Mouse (Mus musculus): Measurements from ENCODE around the gene Atp2a3. TPM values are rescaled to one million over a fixed set of nuclear protein-coding genes. Genes with fewer than 3 reads are reported as not detected.

The Atp2a3 gene
- polyA plus RNA-seq, 1 experiment from 2014 or later = 0.43 TPM

- DNase-seq (ENCODE audit: low spot score) = no peak
- H3K27ac ChIP-seq (ENCODE audit: low read depth, low read length) = no peak overlapping the region
- 48% methylated on average over 7 of the region's 7 CpGs for WGBS
- no peak for ATAC-seq
- H3K4me1 ChIP-seq (ENCODE audit: control insufficient read depth, insufficient read depth, low read length) = no peaks in the 10 kb centered on the region
- H3K36me3 ChIP-seq (ENCODE audit: control insufficient read depth, insufficient read depth, low read length) = no peaks in the 10 kb centered on the region
- H3K9ac ChIP-seq (ENCODE audit: low read length) = no peak overlapping the region
- H3K4me3 ChIP-seq (ENCODE audit: low read depth, low read length) = no peak overlapping the region
- no peaks in the 10 kb centered on the region for H3K9me3 ChIP-seq (replicated peaks; ENCODE audit: control insufficient read depth, low read length)
- H3K4me2 ChIP-seq (ENCODE audit: low read length) = no peak overlapping the region
- H3K27me3 ChIP-seq (replicated peaks; ENCODE audit: control insufficient read depth, insufficient read depth, low read length) = peaks cover 31% of the 10 kb centered on the region
Observed at GRCm38 (mm10) chr11:72963058-72963788, 2.3 kb downstream of the Atp2a3 start.

- Histone ChIP-seq H3K4me3 (ENCODE audit: low read depth, low read length) (no peak overlapping the region), H3K36me3 (ENCODE audit: control insufficient read depth, insufficient read depth, low read length) (no peaks in the 10 kb centered on the region), H3K9me3 (replicated peaks; ENCODE audit: control insufficient read depth, low read length) (no peaks in the 10 kb centered on the region), H3K4me2 (ENCODE audit: low read length) (no peak overlapping the region), H3K27me3 (replicated peaks; ENCODE audit: control insufficient read depth, insufficient read depth, low read length) (peaks cover 31% of the 10 kb centered on the region), H3K27ac (ENCODE audit: low read depth, low read length) (no peak overlapping the region), H3K4me1 (ENCODE audit: control insufficient read depth, insufficient read depth, low read length) (no peaks in the 10 kb centered on the region), H3K9ac (ENCODE audit: low read length) (no peak overlapping the region)
- ATAC-seq (no peak), DNase-seq (ENCODE audit: low spot score) (no peak)
- 69% methylated on average over 3 of the region's 3 CpGs for WGBS
Observed at GRCm38 (mm10) chr11:72963789-72964294, 2.9 kb downstream of the Atp2a3 start.

- Histone ChIP-seq H3K36me3 (ENCODE audit: control insufficient read depth, insufficient read depth, low read length) (no peaks in the 10 kb centered on the region), H3K4me3 (ENCODE audit: low read depth, low read length) (no peak overlapping the region), H3K9ac (ENCODE audit: low read length) (no peak overlapping the region), H3K27me3 (replicated peaks; ENCODE audit: control insufficient read depth, insufficient read depth, low read length) (no peaks in the 10 kb centered on the region), H3K4me2 (ENCODE audit: low read length) (no peak overlapping the region), H3K27ac (ENCODE audit: low read depth, low read length) (no peak overlapping the region), H3K9me3 (replicated peaks; ENCODE audit: control insufficient read depth, low read length) (no peaks in the 10 kb centered on the region), H3K4me1 (ENCODE audit: control insufficient read depth, insufficient read depth, low read length) (no peaks in the 10 kb centered on the region)
- DNase-seq (ENCODE audit: low spot score) (no peak), ATAC-seq (no peak)
- 86% methylated on average over 13 of the region's 13 CpGs for WGBS
Observed at GRCm38 (mm10) chr11:72974995-72975503, 14.1 kb downstream of the Atp2a3 start.

- DNase-seq (ENCODE audit: low spot score) = no peak
- Histone ChIP-seq H3K4me2 (ENCODE audit: low read length) (no peak overlapping the region), H3K27me3 (replicated peaks; ENCODE audit: control insufficient read depth, insufficient read depth, low read length) (no peaks in the 10 kb centered on the region), H3K4me3 (ENCODE audit: low read depth, low read length) (no peak overlapping the region), H3K4me1 (ENCODE audit: control insufficient read depth, insufficient read depth, low read length) (no peaks in the 10 kb centered on the region), H3K9me3 (replicated peaks; ENCODE audit: control insufficient read depth, low read length) (no peaks in the 10 kb centered on the region), H3K9ac (ENCODE audit: low read length) (no peak overlapping the region), H3K36me3 (ENCODE audit: control insufficient read depth, insufficient read depth, low read length) (no peaks in the 10 kb centered on the region), H3K27ac (ENCODE audit: low read depth, low read length) (no peak overlapping the region)
- WGBS = 89% methylated on average over 9 of the region's 9 CpGs
- no peak for ATAC-seq
Observed at GRCm38 (mm10) chr11:72982516-72982915, 21.5 kb downstream of the Atp2a3 start.

GRCm38 (mm10) chr11:72983283-72983682 is 22.3 kb downstream of the Atp2a3 start:
- Histone ChIP-seq H3K36me3 (ENCODE audit: control insufficient read depth, insufficient read depth, low read length) (no peaks in the 10 kb centered on the region), H3K27me3 (replicated peaks; ENCODE audit: control insufficient read depth, insufficient read depth, low read length) (no peaks in the 10 kb centered on the region), H3K9me3 (replicated peaks; ENCODE audit: control insufficient read depth, low read length) (no peaks in the 10 kb centered on the region), H3K27ac (ENCODE audit: low read depth, low read length) (no peak overlapping the region), H3K4me2 (ENCODE audit: low read length) (no peak overlapping the region), H3K4me1 (ENCODE audit: control insufficient read depth, insufficient read depth, low read length) (no peaks in the 10 kb centered on the region), H3K4me3 (ENCODE audit: low read depth, low read length) (no peak overlapping the region), H3K9ac (ENCODE audit: low read length) (no peak overlapping the region)
- ATAC-seq (no peak), DNase-seq (ENCODE audit: low spot score) (no peak)
- 52% methylated on average over 5 of the region's 5 CpGs for WGBS

- DNase-seq (ENCODE audit: low spot score) (no peak), ATAC-seq (no peak)
- H3K27me3 ChIP-seq (replicated peaks; ENCODE audit: control insufficient read depth, insufficient read depth, low read length) = no peaks in the 10 kb centered on the region
- H3K9ac ChIP-seq (ENCODE audit: low read length) = no peak overlapping the region
- H3K27ac ChIP-seq (ENCODE audit: low read depth, low read length) = no peak overlapping the region
- WGBS = 84% methylated on average over 5 of the region's 5 CpGs
- no peak overlapping the region for H3K4me3 ChIP-seq (ENCODE audit: low read depth, low read length)
- no peaks in the 10 kb centered on the region for H3K36me3 ChIP-seq (ENCODE audit: control insufficient read depth, insufficient read depth, low read length)
- no peaks in the 10 kb centered on the region for H3K9me3 ChIP-seq (replicated peaks; ENCODE audit: control insufficient read depth, low read length)
- no peak overlapping the region for H3K4me2 ChIP-seq (ENCODE audit: low read length)
- H3K4me1 ChIP-seq (ENCODE audit: control insufficient read depth, insufficient read depth, low read length) = no peaks in the 10 kb centered on the region
Observed at GRCm38 (mm10) chr11:72986745-72987144, 25.8 kb downstream of the Atp2a3 start.

- DNase-seq (ENCODE audit: low spot score) (no peak), ATAC-seq (no peak)
- Histone ChIP-seq H3K36me3 (ENCODE audit: control insufficient read depth, insufficient read depth, low read length) (no peaks in the 10 kb centered on the region), H3K4me2 (ENCODE audit: low read length) (no peak overlapping the region), H3K27ac (ENCODE audit: low read depth, low read length) (no peak overlapping the region), H3K4me1 (ENCODE audit: control insufficient read depth, insufficient read depth, low read length) (no peaks in the 10 kb centered on the region), H3K9me3 (replicated peaks; ENCODE audit: control insufficient read depth, low read length) (no peaks in the 10 kb centered on the region), H3K4me3 (ENCODE audit: low read depth, low read length) (no peak overlapping the region), H3K27me3 (replicated peaks; ENCODE audit: control insufficient read depth, insufficient read depth, low read length) (no peaks in the 10 kb centered on the region), H3K9ac (ENCODE audit: low read length) (no peak overlapping the region)
- 73% methylated on average over 5 of the region's 5 CpGs for WGBS
Observed at GRCm38 (mm10) chr11:72987234-72987633, 26.3 kb downstream of the Atp2a3 start.

GRCm38 (mm10) chr11:72987807-72988206 is 26.8 kb downstream of the Atp2a3 start:
- 90% methylated on average over 5 of the region's 5 CpGs for WGBS
- no peak for DNase-seq (ENCODE audit: low spot score)
- no peak for ATAC-seq
- Histone ChIP-seq H3K4me2 (ENCODE audit: low read length) (no peak overlapping the region), H3K4me1 (ENCODE audit: control insufficient read depth, insufficient read depth, low read length) (no peaks in the 10 kb centered on the region), H3K4me3 (ENCODE audit: low read depth, low read length) (no peak overlapping the region), H3K9me3 (replicated peaks; ENCODE audit: control insufficient read depth, low read length) (no peaks in the 10 kb centered on the region), H3K27me3 (replicated peaks; ENCODE audit: control insufficient read depth, insufficient read depth, low read length) (no peaks in the 10 kb centered on the region), H3K27ac (ENCODE audit: low read depth, low read length) (no peak overlapping the region), H3K36me3 (ENCODE audit: control insufficient read depth, insufficient read depth, low read length) (no peaks in the 10 kb centered on the region), H3K9ac (ENCODE audit: low read length) (no peak overlapping the region)

- Histone ChIP-seq H3K4me2 (ENCODE audit: low read length) (no peak overlapping the region), H3K36me3 (ENCODE audit: control insufficient read depth, insufficient read depth, low read length) (no peaks in the 10 kb centered on the region), H3K9ac (ENCODE audit: low read length) (no peak overlapping the region), H3K9me3 (replicated peaks; ENCODE audit: control insufficient read depth, low read length) (no peaks in the 10 kb centered on the region), H3K27me3 (replicated peaks; ENCODE audit: control insufficient read depth, insufficient read depth, low read length) (no peaks in the 10 kb centered on the region), H3K27ac (ENCODE audit: low read depth, low read length) (no peak overlapping the region), H3K4me3 (ENCODE audit: low read depth, low read length) (no peak overlapping the region), H3K4me1 (ENCODE audit: control insufficient read depth, insufficient read depth, low read length) (no peaks in the 10 kb centered on the region)
- 88% methylated on average over 6 of the region's 6 CpGs for WGBS
- ATAC-seq = no peak
- no peak for DNase-seq (ENCODE audit: low spot score)
Observed at GRCm38 (mm10) chr11:72989044-72989443, 28.1 kb downstream of the Atp2a3 start.

Data from forebrain, embryonic 14.5 days (tissue).